Mouse (Mus musculus): ENCODE results near the gene Trpm4.
"Not testable (repeated sequence)": the region's sequence is repeated elsewhere in the genome, so short reads cannot be mapped to it uniquely, and the experiment has no call there.

Gene Trpm4

GRCm38 (mm10) chr7:45255822-45256221 is 77.8 kb downstream of the Trpm4 start:
- ATAC-seq (ENCODE audit: low TSS enrichment) = not testable (repeated sequence)

DNA sequence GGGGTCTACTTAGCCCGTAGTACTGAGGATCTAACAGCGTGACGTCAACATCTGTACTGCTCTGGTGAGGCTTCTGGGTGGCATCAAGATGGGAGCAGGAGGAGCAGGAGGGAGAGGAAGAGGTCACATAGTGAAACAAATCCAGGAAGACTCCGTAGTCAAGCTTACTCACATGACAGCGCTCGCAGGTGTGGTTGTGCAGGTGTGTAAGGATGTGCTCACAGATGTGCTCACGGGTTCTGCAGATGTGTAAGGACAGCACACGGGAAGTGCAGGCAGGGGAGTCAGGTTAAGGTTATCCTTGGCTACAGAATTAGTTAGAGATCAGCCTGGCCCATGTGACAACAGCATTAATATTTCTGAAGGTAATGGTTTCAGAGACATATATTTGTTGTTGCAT is 79.8 kb downstream of the Trpm4 start:
- no peak for ATAC-seq (ENCODE audit: low TSS enrichment)
